Mouse (Mus musculus): Measurements from ENCODE around the gene Cdk20.

Cdk20 gene

DNA sequence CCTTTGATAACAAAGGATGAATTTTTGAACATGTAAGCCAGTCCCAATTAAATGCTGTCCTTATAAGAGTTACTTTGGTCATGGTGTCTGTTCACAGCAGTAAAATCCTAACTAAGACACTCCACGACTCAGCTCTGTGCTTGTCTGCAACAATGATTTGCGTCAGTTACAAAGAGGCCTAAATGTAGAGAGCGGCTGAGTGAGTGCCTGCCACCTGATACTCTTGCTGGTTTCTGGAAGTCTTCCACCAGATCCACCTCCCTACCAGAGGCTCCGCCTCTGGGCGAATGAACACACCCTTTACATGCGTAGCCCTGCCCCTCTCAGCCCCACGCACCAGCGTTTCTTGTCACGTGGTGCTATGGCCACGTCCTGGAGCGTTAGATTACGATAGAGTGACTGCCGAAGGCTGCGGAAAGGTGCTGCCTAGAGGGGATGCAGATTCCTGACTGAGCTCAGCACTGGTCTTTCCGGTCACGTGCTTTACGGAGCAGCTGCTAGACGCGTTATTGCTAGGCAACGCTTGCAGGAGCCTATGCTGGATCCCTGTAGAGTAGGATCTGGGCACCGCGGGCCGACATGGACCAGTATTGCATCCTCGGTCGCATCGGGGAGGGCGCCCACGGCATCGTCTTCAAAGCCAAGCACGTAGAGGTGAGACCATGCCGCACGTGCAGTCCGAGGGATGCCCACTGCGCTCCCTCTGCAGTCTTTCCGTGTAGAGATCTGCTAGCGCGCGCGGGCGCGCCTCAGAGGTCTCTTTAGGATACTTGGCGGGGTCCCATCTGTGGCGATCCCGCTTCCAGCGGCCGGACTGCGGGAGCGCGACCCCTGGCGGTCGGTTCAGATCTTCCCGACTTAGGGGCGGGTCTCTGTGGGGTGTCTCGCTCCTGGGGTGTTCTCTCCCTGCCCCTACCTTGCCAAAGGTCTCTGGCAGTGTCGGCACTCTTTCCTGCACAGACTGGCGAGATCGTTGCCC lies at the start of gene Cdk20:
Cdk20 (plus strand) TSS at position 298 of the 979 bp plus-strand sequence.
- peak; percentile 85 for DNase-seq (ENCODE audit: low spot score)

DNA sequence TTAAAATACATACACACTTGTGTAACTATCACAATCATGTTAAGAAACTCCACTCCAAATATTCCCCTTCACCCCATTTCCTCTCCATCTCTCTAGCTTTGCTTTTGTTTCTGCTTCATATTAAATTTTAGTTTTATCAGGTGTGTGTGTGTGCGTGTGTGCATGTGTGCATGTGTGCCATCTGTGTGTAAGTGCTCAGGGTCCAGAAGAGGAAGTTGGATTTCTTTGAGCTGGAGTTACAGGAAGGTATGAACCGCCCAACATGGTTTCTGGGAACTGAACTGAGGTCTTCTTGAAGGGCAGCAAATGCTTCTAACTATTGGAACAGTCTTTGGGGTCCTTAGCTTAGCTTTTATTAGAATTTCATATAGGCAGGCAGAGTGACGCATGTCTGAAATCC lies 47.2 kb upstream of the Cdk20 start:
- DNase-seq (ENCODE audit: low spot score): no peak

DNA sequence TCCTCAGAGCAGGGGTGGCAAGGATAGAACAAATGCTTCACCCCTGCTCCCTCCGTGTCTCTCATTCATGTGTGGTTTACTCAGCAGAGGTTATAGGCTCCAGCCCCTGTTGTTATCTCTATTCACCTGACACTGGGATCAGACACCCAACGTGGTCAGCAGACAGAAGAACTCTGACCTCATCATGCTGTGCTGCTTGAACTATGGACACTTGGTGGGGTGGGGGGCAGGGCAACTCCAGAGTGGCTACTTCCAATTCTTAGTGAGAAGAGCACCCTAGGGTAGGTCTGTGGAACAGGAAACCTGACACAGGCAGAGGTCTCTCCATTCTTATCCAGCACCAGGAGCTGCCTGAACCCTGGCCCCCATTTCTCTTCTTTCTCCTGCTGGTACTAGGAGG lies 46.1 kb upstream of the Cdk20 start:
- DNase-seq (ENCODE audit: low spot score): no peak

DNA sequence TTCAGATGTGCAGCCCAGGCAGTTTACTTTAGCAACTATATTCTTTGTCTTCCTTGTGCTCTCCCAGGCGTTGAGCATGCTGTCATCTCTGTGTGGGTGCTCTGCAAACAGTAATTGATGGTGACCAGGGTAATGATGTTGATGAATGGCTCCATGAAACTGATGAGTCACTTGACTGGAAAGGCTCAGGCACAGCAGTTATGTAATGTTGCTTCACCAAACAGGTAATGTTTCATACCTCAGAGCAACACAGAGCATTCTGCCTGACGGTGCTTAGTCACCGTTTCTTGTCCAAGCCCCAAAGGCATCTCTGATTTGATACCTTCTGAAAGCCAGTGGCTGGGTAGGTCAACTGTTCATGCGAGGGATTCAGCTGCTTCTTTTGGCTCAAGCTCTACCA lies 43.7 kb upstream of the Cdk20 start:
- DNase-seq (ENCODE audit: low spot score): no peak

DNA sequence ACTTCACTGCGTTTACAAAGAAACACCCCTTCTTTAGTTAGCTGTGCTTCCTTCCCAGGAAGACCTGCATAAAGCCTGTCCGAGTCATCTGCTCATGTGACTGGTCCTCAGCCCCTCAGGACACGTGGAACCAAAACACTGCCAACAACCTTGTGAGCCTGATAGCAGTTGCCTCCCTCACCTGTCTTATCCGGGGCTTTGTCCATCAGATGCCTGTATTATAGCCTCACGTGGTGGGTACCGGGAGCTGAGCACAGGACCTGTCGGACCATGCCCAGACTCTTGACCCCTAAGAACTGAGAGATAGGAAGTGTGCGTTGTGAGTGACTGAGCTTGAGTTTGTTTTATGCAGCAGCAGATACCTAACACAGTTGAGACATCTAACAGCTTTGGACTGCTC lies 35.1 kb upstream of the Cdk20 start:
- no peak for DNase-seq (ENCODE audit: low spot score)

DNA sequence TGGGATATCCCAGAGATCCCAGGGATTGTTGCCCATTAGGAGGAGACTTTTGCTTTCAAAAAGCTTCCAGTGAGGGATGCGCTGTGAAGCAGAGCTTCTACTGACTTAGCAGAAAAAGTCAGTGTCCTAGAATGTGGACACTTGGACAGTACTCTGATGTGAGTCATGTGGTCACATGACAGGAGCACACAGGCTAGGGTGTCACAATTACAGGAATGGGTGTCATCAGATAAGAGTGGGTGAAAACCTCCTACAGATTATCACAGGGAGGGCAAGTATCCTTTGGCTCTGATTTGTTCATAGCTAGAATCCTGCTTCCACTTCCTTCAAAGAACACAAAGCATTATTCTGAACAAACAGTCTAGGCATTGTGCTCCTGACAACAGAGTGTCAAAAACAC lies 34.0 kb upstream of the Cdk20 start:
- no peak for DNase-seq (ENCODE audit: low spot score)

DNA sequence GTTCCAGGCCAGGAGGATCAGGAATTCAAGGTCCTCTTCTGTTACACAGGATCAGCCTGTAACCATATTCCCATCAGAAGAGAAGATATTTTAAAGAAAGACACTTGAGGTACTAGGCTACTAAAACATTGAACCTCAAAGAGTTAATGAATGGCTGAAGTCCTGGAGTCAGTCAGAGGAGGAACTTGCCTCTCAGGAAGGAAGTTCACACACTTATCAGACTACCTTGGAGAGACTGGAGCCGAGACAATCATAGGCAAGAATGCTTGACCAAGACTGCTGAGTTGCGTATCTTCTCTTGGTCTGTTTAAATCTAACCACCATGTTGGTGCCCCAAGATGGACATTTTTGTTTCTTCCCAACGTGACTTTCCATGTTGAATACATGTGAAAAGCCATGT lies 32.2 kb upstream of the Cdk20 start:
- no peak for DNase-seq (ENCODE audit: low spot score)

DNA sequence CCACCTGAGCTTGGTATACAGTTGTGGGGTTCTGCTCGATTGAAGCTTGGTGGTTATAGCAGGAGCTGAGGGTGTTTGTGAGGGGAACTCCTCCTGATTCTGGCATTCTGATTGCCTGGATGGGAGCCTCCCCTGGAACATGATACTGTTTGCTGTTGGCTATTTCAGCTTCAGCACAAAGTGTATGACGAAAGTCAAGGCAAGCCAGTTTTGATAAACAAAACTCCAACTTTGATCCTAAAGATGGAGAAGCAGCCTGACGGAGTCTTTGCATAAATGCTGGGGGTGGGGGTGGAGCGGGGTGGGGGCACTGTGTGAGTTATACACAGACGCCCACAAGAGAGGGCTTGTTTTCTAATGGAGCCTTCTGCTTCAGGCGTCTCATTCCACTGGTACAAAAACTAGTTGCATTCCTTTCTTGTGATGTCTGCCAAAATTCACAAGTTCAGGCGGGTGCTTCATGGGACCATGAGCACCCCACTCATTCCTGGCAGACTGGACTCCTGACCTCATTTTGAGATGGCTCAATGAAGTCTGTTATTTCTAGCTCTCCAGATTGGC lies 31.2 kb upstream of the Cdk20 start:
- no peak for DNase-seq (ENCODE audit: low spot score)

DNA sequence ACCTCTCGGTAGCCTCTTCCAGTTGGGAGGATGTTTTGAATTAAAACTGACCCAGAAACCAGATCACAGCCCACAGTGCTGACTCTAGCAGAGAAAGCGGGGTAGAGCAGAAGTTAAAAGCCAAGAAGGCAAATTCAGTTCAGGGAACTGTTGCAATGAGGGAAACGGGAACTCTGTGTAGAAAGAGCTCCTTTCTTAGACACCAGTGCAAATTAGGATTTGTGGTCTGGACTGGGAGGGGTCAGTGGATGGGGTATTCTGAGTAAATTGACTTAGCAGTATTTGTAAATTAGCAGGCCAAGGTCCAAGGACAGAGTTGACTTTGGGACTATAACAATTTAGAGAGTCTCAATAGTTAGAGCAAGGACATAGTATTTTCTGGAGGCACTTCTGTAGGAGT lies 30.1 kb upstream of the Cdk20 start:
- no peak for DNase-seq (ENCODE audit: low spot score)

DNA sequence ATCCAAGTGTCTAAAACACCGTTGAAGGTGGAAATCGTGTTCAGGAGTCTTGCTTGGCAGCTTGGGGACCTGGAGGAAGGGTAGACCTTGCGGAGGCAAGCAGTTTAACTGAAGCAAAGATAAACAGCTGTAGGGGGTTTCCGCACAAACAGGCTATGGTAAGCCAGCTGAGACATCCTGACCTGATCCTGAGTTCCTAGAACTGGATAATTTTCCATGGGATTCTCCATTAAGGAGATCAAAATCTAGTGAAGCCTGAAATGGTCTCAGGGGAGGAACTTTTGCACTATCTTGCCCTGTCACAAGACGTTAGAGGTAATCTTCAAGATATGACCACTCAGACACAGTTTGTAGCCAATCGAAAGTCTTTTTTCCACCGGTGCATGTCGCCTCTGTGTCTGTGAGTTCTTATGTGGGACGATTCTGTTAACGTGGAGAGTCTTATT lies 29.6 kb upstream of the Cdk20 start:
- no peak for DNase-seq (ENCODE audit: low spot score)

DNA sequence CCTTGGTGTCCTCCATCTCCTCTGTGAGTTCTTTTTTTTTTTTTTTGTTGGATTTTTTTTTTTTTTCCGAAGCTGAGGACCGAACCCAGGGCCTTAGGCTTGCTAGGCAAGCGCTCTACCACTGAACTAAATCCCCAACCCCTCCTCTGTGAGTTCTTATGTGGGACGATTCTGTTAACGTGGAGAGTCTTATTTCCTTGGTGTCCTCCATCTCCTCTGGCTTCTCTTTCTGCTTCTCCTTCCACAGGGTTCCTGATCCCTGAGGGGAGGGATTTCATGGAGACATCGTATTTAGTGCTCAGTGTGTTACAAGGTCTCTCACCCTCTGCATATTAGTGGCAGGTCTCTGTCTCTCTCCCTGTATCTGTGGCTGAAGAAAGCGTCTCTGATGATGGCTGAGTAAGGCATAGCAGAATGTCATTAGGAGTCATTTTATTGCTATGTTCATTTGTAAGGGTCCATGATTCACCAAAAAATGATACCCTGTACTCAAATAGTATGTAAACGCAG lies 29.1 kb upstream of the Cdk20 start:
- DNase-seq (ENCODE audit: low spot score): no peak

DNA sequence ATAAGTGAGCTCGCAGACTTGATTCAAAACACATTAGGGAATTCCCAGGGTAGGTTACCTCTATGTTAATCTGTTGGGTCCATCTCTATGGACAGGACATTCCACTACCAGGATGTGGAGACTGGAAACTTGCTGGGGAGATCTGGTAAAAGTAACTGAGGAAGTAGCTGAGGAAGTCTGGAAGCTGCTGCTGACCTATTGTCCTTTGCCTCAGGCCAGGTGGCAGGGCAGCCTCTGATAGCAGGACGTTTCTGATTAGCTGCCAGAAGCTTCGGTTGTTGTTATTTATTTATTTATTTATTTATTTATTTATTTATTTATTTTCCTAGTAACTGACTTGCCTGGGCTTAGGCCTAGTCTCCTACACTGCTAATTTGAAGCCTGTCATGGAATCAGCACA lies 28.6 kb upstream of the Cdk20 start:
- no peak for DNase-seq (ENCODE audit: low spot score)

DNA sequence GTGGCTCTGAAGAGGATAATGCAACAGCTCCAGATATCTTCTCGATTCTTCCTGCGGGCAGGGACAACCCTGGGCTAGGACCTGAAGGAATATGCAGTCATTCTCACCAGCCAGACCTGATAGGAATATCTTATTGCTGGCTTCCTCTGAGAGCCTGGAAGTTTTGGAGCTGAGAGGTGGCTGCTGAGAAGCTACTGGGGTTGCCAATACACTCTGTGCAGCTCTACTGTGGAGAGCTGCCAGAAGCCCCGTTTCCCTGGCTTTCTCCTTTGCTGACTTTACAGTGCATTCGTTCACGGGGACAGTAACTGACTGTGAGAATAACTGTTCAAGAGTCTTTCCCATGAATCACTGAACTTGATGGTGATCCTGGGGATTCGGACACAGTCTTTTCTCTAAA lies 26.6 kb upstream of the Cdk20 start:
- DNase-seq (ENCODE audit: low spot score): no peak

DNA sequence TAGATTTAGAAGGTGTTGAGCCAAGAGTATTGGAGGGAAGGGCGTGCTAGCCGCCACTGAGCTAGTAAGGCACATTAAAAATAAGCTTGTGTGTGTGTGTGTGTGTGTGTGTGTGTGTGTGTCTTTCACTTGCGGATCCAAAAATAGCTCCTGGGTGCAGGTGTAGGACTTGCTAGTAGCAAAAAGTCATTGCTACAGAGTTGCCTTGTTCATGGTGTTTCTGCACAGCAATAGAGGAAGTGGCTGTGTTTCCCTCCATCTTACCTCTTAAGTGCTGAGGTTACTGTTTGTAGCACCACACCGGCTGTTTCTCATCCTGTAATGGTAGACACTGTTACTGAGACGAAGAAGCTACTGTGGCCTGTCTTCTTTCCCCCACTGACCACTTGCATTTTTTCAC lies 24.1 kb upstream of the Cdk20 start:
- DNase-seq (ENCODE audit: low spot score): no peak

DNA sequence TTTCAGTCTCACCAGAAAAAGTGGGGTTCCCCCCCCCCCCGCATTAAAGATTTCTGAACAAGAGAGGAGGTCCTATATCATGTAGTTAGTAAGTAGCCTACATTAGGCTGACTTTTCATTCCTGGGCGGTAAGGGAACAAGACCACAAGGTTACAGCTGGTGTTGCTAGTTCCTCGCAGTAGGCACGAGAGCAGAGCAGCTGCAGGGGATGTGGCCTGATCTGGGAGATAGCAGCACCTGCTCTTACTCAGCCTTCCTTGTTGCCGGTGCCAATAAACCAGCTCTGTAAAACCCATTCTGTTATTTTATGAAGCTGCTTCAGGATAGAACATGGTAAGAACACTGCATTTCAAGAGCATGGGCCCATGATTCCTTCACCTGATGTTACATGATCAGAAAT lies 21.5 kb upstream of the Cdk20 start:
- no peak for DNase-seq (ENCODE audit: low spot score)

DNA sequence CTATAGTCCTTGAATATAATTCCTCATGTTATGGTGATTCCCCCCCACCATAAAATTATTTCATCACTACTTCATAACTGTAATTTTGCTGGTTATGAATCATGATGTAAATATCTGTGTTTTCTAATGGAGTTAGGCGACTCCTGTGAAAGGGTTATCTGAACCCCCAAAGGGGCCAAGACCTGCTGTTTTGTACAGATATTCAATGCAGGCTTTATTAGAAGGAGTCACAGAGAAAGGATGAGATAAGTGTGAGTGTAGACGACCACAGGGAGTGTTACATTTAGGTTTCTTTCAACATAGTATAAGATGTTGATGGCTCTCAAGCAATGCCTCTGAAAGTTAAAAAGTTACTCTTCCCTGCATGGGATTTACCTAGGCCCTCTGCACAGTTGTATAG lies 20.8 kb upstream of the Cdk20 start:
- no peak for DNase-seq (ENCODE audit: low spot score)

DNA sequence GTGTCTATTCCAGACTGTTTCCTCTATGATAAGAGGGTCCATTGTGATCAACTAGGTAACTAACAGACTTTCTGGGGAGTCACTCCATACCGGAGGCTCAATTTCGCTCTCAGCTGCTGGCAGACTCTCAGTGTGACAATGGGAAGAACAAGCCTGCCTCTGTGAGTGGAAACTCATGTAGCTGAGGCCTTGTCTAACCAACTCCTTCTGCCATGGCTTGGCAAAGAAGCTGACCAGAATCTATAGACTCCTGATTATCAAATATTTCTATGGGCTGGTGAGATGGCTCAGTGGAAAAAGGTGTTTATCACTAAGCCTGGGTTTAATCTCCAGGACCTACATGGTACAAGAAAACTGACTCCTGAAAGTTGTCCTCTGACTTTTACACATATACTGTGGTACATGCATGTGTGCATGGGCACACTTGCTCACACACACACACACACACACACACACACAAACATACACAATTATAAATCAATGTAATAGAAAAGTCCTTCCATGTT lies 19.3 kb upstream of the Cdk20 start:
- no peak for DNase-seq (ENCODE audit: low spot score)

DNA sequence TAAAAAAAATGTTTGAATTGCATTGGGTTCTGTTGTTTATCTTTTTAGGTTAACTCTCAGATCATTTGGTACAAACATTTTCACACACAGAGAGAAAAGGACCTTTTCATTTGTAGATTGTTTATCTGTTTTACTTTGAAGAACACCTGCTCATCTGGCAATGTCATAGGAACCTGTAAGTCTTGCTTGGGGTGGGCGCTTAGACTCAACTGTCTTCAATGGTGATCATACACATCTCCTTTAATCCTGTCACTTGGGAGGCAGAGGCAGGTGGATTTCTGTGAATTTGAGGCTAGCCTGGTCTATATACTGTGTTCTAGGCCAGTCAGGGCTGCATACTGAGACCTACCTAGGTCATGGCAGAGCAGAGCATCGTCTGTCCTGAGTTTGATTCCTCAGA lies 16.5 kb upstream of the Cdk20 start:
- no peak for DNase-seq (ENCODE audit: low spot score)

DNA sequence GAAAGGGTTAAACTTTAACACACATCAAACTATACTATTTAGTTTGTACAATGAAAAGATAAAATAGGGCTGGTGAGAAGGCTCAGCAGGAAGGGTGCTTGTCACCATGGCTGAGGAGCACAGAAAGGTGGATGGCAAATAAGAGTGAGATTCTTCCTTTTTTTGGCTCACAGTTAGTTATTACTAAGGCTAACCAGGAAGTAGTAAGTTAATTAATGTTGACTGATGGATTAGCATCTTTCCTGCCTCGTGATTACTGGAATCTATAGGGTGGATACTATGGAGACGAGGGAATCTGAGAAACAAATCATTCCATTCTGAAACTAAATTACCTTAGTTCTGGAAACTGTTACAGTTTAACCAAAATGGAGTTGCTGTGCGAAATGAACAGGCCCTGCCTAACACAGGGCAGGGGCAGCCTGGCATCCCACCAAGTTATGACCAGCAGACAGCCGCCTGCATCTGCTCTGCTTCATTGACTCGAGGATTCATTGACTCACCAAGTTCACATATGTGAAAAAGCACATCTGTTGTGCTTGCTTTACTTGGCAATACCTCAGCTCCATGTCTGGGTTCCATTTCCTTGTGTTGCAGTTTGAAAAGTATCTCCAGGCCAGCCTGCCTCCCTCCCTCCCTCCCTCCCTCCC lies 15.0 kb upstream of the Cdk20 start:
- no peak for DNase-seq (ENCODE audit: low spot score)

DNA sequence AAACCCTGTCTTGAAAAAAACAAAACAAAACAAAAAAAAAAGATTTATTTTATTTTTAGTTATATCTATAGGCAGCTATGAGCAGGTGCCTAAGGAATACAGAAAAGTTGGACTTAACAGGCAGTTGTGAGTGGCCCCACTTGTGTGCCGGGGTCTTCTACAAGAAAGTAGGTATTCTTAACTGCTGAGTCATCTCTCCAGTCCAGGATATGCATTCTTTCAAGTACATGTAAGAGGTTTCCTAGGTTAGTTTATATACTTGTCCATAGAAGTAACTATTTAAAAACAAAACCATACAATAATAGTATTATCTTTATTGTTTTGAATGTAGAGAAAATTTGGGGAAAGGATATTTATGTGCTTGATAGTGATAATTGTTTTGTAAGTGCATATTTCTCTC lies 11.3 kb upstream of the Cdk20 start:
- no peak for DNase-seq (ENCODE audit: low spot score)

DNA sequence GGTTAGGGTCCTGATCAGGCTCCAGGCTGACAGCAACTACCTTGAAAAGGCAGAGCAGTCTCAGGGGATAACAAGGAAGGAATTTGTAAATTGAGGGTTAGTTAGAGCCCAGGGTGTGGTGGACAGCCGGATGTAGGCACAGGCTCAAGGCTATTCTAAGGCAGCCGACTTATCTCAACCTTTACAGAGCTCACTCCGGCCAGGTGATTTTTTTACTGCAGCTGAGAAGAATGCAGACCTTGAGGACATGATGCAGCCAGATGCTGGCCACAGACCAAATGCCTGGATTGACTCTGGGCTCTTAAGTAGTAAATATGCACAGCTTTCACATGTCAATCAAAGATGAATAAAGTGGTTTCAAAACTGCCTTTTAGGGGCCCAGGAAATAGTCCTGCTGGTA lies 10.7 kb upstream of the Cdk20 start:
- no peak for DNase-seq (ENCODE audit: low spot score)

DNA sequence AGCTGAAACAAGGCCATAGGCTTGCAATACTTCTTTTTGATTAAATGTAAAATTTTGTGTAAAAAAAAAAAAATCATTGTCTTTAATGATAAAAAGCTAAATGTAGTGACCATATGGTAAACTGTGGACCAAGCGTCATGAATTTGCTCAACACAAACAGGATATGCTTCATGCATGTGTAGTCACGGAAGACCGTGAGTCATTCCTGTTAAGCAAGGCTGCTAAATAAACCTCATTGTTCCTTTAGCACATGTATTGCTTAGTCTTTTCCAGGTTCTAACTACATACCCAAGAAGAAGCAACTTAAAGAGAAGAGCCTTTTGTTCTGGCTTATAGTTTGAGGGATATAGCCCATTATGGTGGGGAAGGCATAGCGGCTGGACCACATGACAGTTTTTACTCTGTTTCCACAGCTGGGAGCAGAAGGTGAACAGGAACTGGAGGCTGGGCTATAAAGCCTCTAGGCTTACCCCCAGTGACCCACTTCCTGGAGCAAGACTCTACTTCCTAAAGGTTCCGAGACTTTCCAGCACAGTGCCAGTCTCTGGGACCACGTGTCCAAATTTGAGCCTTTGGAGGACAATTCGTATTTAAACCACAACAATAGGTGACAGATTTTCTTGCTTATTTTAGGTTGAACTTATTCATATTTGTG lies 10.0 kb upstream of the Cdk20 start:
- DNase-seq (ENCODE audit: low spot score): no peak

All from layer of hippocampus, adult 9-10 months (tissue).